15 mouse cellular contexts compared by ENCODE assay signal in genomic region chr17:30268456-30268855, GRCm38 (mm10).
"Had no signal": no experiment of that assay in that cellular context is flagged by ENCODE, and none has a peak within 500 bp of the region (broad histone marks: within the 10 kb centered on the region; RNA-seq: fewer than 3 reads in every experiment).

No protein-coding gene starts in this region.

- H3K4me1 ChIP-seq: midbrain, embryonic 10.5 days had no signal

- H3K27ac ChIP-seq: kidney, postnatal 0 days; limb, embryonic 15.5 days; liver, embryonic 12.5 days; midbrain, embryonic 10.5 days; neural tube, embryonic 13.5 days; stomach, embryonic 15.5 days had no signal

- H3K4me3 ChIP-seq: limb, embryonic 15.5 days; liver, embryonic 12.5 days; midbrain, embryonic 10.5 days; neural tube, embryonic 13.5 days; stomach, embryonic 15.5 days had no signal

- DNase-seq: kidney, postnatal 36 days; layer of hippocampus, adult 9-11 months; layer of hippocampus, postnatal 36 days; lung, embryonic 14.5 days; lung, postnatal 10 days; lung, postnatal 4 days; retina, postnatal 1 day; right cerebral cortex, postnatal 4 days; thymus, postnatal 36 days had no signal

- H3K27me3 ChIP-seq: limb, embryonic 15.5 days; liver, embryonic 12.5 days; neural tube, embryonic 13.5 days; stomach, embryonic 15.5 days had no signal
